Mouse (Mus musculus) kidney, adult 2 months (tissue): ENCODE measurements at regions not wholly inside any gene's neighbourhood (a gene's known extent, or its start where the extent isn't known, plus 50 kb on each side); places are given as distances from the start of the nearest gene placed in this dataset.
"Not testable (repeated sequence)": the region's sequence is repeated elsewhere in the genome, so short reads cannot be mapped to it uniquely, and the experiment has no call there.

Experiments used
- DNase-seq: peaks from one replicate; pipeline ENCODE4 v3.0.0; 2021
- H3K27ac ChIP-seq: fragments of 200-500 bp; 2 replicates; pipeline ENCODE4 v1.5.1; 2012; ENCODE audit warnings: low read depth, low read length, control low read depth, inconsistent platforms; ENCODE audit not compliant: insufficient read depth
- H3K27me3 ChIP-seq: fragments of 200-500 bp; replicated peaks from 2 replicates; pipeline ENCODE4 v1.6.1; 2012; ENCODE audit warnings: mild to moderate bottlenecking, moderate library complexity, low read length, inconsistent platforms; ENCODE audit not compliant: control insufficient read depth, insufficient read depth
- H3K36me3 ChIP-seq: fragments of 200-500 bp; 2 replicates; pipeline ENCODE4 v1.6.1; 2012; ENCODE audit warnings: mild to moderate bottlenecking, moderate library complexity, low read length, inconsistent platforms; ENCODE audit not compliant: control insufficient read depth, insufficient read depth
- H3K4me1 ChIP-seq: fragments of 200-500 bp; 2 replicates; pipeline ENCODE4 v1.6.1; 2011; ENCODE audit warnings: low read length; ENCODE audit not compliant: control insufficient read depth, insufficient read depth
- H3K4me3 ChIP-seq: fragments of 200-500 bp; 2 replicates; pipeline ENCODE4 v1.5.1; 2011; ENCODE audit warnings: mild to moderate bottlenecking, low read depth, low read length, control low read depth; ENCODE audit not compliant: insufficient read depth
- CTCF ChIP-seq: fragments of 200-500 bp; conservative IDR thresholded peaks from 2 replicates; pipeline ENCODE4 v1.5.1; 2011; ENCODE audit warnings: low read depth, mild to moderate bottlenecking, control low read depth, low read length, moderate library complexity, mixed read lengths; ENCODE audit not compliant: insufficient read depth, insufficient read length
- POLR2A ChIP-seq: fragments of 200-500 bp; IDR thresholded peaks from one replicate; pipeline ENCODE4 v1.6.1; 2011; ENCODE audit warnings: low read depth, low read length, control low read depth
- WGBS: fragments of 180-500 bp; shearing (Covaris S2); methylation state at CpG from one replicate; pipeline ENCODE4 v1.1.7; 2018; 5-methylcytosine and 5-hydroxymethylcytosine counted together

DNA sequence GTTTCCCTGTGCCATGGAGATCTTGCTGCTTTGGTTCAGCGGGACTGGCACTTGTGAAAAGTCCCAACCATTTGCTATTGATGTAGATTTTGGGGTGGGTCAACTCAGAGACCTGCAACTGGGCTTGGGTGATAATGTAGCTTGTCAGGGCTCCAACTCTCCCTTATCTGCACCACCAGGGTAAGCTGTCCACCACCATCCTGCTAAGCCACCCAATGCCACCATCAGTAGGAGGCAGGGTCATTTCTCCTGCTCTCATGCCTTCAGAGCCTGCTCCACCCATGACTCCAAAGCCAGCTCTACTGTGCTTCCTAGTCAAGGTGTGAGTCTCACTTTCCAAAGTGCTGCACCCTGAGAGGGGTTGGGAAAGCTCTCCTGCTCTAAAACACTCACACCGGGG is 776.2 kb downstream of the Diaph2 start:
- Histone ChIP-seq H3K27ac (no peak overlapping the region), H3K36me3 (no peaks in the 10 kb centered on the region), H3K4me3 (no peak overlapping the region), H3K27me3 (no peaks in the 10 kb centered on the region), H3K4me1 (no peaks in the 10 kb centered on the region)
- WGBS: 95% methylated on average over 2 of the region's 2 CpGs
- TF ChIP-seq POLR2A: no peak
- no peak for TF ChIP-seq CTCF
- DNase-seq: no peak

DNA sequence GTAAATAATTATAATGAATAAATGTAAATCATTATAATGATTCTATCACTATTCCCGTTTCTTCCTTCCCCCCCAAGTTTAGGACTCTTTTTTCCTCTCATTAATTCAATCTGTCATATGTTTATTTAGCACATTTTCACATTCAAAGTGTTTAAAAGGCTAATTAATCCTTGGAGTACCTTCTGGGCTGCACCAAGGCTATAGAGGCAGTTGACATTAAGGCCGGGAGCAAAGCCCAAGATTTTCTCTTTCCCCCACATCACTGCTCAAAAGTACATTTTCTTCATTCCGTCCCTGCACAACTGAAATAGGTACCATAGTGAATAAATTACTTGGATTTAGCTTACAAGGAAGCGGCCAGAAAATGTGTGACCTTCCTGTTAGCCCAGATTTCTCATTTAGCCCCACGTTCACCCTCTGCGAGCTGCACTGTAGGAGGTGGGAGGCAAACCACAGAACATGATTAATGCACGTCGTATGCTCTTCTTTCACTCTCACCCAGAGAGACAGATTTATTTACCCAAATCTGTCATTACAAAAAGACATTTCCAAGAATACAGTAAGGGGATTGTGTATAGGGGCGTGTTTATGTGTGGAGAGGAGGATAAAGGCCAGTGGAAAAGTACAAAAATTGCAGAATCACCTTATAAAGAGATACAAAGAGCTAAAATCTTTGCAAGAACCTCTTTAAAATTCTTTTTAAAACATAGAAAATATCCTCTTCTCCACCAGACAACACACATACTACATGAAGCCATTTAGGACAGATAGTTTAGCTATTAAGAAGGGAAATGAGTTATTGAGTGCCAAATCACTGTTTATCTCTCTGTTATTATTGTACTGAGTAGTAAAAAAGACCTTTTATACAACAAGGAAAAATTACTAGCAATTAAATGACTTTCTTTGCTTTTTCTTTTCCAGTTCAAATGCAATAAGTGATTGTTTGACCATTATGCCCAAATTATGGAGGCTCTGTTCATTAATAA is 783.9 kb downstream of the Diaph2 start:
- no peak overlapping the region for H3K27ac ChIP-seq
- no peak for DNase-seq
- no peaks in the 10 kb centered on the region for H3K27me3 ChIP-seq
- no peaks in the 10 kb centered on the region for H3K36me3 ChIP-seq
- H3K4me1 ChIP-seq: no peaks in the 10 kb centered on the region
- TF ChIP-seq POLR2A: no peak
- no peak for TF ChIP-seq CTCF
- WGBS: 27% methylated on average over 9 of the region's 9 CpGs
- no peak overlapping the region for H3K4me3 ChIP-seq

DNA sequence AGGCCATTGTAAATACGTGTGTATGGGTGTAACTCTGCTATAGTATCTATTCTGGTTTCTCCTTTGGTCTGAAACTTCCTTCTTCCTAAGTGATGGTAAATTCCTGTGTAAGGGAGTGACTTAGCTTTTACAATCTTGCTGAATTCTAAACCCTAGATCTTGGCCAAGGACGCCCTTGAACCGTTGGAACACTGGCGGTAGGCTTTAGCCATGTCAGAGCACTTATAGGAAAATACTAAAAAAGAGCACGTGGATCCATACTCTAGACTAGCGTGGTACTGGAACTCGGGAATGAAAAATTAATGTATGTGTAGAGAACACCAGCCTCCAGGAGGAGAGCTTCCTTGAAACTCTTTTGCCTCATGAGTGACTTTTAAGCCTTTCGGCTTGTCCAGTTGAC is 789.2 kb downstream of the Diaph2 start:
- H3K4me1 ChIP-seq, H3K27me3 ChIP-seq, H3K27ac ChIP-seq, H3K36me3 ChIP-seq, DNase-seq, H3K4me3 ChIP-seq: not testable (repeated sequence)
- WGBS: 90% methylated on average over 7 of the region's 8 CpGs

DNA sequence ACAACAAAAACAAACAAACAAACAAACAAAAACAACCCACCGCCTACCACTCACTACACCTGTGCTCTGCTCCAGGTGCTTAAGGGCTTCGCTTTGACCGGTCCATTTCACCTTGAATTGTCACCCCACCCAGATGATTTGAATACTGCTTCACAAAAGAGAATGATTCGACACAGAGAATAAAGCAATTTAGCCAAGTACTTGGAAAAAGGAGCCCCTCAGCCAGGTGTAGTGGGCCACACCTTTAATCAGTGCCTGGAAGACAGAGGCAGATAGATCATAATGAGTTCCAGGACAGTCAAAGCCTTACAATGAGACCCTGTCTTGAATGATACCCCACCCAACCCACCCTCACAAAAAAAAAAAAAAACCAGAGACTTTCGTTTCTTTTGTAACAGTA is 798.5 kb downstream of the Diaph2 start:
- Histone ChIP-seq H3K36me3 (no peaks in the 10 kb centered on the region), H3K27ac (no peak overlapping the region), H3K4me3 (no peak overlapping the region), H3K4me1 (no peaks in the 10 kb centered on the region), H3K27me3 (no peaks in the 10 kb centered on the region)
- DNase-seq: no peak
- TF ChIP-seq CTCF (no peak), POLR2A (no peak)
- WGBS: 78% methylated on average over 5 of the region's 5 CpGs

DNA sequence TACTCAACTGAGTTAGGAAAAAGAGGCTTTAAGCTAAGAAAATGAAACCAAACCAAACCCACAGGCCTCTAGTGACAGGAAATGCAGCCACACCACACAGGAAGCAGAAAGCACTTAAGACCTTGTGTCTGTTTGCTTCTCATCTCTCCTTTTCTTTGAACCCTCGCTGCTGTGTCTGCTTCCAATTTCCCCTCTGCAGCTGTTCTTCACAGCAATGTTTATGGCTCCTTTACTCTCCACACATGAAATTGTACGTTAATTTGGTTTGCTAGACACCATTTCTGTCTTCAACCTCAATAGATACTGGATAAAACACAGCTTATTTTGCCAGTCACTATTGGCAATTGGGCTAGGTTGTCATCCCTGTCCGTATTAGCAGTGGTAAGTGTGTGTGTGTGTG is 799.7 kb downstream of the Diaph2 start:
- no peak for TF ChIP-seq POLR2A
- no peak for TF ChIP-seq CTCF
- no peak overlapping the region for H3K27ac ChIP-seq
- no peaks in the 10 kb centered on the region for H3K27me3 ChIP-seq
- H3K36me3 ChIP-seq: no peaks in the 10 kb centered on the region
- WGBS: 53% methylated on average over 3 of the region's 3 CpGs
- no peaks in the 10 kb centered on the region for H3K4me1 ChIP-seq
- H3K4me3 ChIP-seq: no peak overlapping the region
- DNase-seq: no peak

DNA sequence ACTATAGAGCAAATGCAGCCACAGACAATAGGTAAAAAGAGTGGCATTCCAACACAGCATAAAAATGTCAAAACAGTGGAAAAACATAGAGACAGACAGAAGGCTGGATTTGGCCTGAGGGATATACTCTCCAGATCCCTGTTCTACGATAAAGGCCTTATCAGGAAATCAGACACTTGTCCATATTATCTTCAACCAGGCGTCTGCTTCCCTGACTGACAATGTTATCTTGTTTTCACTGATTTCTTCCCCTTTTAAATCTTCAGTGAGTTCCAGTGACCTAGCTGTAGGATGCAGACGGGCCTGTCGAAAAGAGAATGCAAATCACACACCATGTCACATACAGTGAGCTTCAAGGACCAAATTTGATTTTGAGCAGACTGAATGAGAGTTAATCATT is 800.4 kb downstream of the Diaph2 start:
- Histone ChIP-seq H3K4me1 (no peaks in the 10 kb centered on the region), H3K27ac (no peak overlapping the region), H3K36me3 (no peaks in the 10 kb centered on the region), H3K27me3 (no peaks in the 10 kb centered on the region), H3K4me3 (no peak overlapping the region)
- TF ChIP-seq CTCF (no peak), POLR2A (no peak)
- DNase-seq: no peak
- WGBS: 91% methylated on average over 4 of the region's 4 CpGs

DNA sequence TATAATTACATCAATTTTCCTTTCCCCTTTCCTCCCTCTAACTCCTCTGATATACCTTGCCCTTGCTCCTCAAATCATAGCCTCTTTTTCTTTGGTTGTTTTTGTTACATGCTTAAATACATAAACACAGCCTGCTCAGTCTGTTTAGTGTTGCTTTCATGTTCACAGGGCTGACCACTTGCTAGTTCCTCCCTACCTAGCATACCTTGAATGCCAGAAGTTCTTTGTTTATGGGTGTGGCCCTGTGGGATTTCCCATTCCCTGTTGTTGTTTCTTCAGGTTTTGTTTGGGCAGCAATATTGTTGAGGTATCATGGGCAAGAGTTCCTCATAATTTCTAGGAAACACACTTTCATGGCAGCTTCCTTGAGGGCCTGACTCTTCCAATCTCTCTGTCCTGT is 807.7 kb downstream of the Diaph2 start:
- TF ChIP-seq CTCF (no peak), POLR2A (no peak)
- Histone ChIP-seq H3K4me1 (no peaks in the 10 kb centered on the region), H3K4me3 (no peak overlapping the region), H3K27me3 (no peaks in the 10 kb centered on the region), H3K27ac (no peak overlapping the region), H3K36me3 (no peaks in the 10 kb centered on the region)
- DNase-seq: no peak
